Mouse (Mus musculus): Measurements from ENCODE around the gene Zdhhc14. TPM values are rescaled to one million over a fixed set of nuclear protein-coding genes. Genes with fewer than 3 reads are reported as not detected.

Gene Zdhhc14
- polyA plus RNA-seq, 1 experiment from 2014 or later = 6.2 TPM

Other genes with a start within 250 kb of the Zdhhc14 start
- gene Ldhal6b, start 73.8 kb upstream of the Zdhhc14 start, polyA plus RNA-seq (2014; fragmentation: Nextera tagmentation; extraction: Ambion mirVana) = 0.12 TPM in 1 of 2 replicates, not detected in the other
- 96.1 and 100 TPM in 2 replicates for gene Tmem242, start 52.3 kb upstream of the Zdhhc14 start, polyA plus RNA-seq (2014; fragmentation: Nextera tagmentation; extraction: Ambion mirVana)

All from liver, embryonic 11.5 days (tissue).